Mouse (Mus musculus) CH12.LX (cell line): ENCODE data around the gene Atrnl1. TPM values are rescaled to one million over a fixed set of nuclear protein-coding genes. Genes with fewer than 3 reads are reported as not detected.

Source experiments
- DNase-seq: peaks from one replicate; pipeline ENCODE4 v3.0.0-alpha.2; 2013; ENCODE audit errors: extremely low read depth
- H3K27ac ChIP-seq: 2 replicates; pipeline ENCODE4 v1.5.1; 2012; ENCODE audit warnings: low read depth, mild to moderate bottlenecking, control low read depth, moderate library complexity; ENCODE audit not compliant: insufficient read depth
- H3K27me3 ChIP-seq: replicated peaks from 2 replicates; pipeline ENCODE3; 2012; ENCODE audit warnings: inconsistent platforms
- H3K36me3 ChIP-seq, 2 experiments: replicated peaks in 1 of 2; 2 replicates each; pipeline versions ENCODE3 to v1.6.1; 2012; ENCODE audit warnings: inconsistent platforms in 1 of 2, low read length in 1 of 2, mild to moderate bottlenecking in 1 of 2, mixed read lengths in 1 of 2, moderate library complexity in 1 of 2; ENCODE audit not compliant: control insufficient read depth in 1 of 2, insufficient read depth in 1 of 2
- H3K4me1 ChIP-seq, 2 experiments: 2 replicates each; pipeline ENCODE4 v1.6.1; 2012; ENCODE audit warnings: inconsistent platforms in 1 of 2, moderate library complexity in 1 of 2; ENCODE audit not compliant: insufficient read depth in 2 of 2, control insufficient read depth in 1 of 2
- H3K4me2 ChIP-seq: 2 replicates; pipeline ENCODE4 v1.6.1; 2012; ENCODE audit warnings: low read depth, mild to moderate bottlenecking, control low read depth; ENCODE audit not compliant: poor library complexity, insufficient read depth, severe bottlenecking
- H3K4me3 ChIP-seq, 3 experiments: fragments of 150-350 bp in 1 of 3; sonication (generic) in 1 of 3; replicated peaks in 1 of 3; 2 replicates each; pipeline versions ENCODE3 to v1.5.1; 2011 to 2012; ENCODE audit warnings: low read depth in 2 of 3, low read length in 2 of 3, mild to moderate bottlenecking in 2 of 3, moderate library complexity in 2 of 3, control low read depth in 1 of 3, improper control_type of control experiment in 1 of 3, inconsistent platforms in 1 of 3, mixed read lengths in 1 of 3; ENCODE audit not compliant: poor library complexity in 1 of 3
- H3K79me2 ChIP-seq: replicated peaks from 2 replicates; pipeline ENCODE4 v1.6.1; 2012; ENCODE audit warnings: mild to moderate bottlenecking, moderate library complexity; ENCODE audit not compliant: control insufficient read depth, poor library complexity, insufficient read depth, severe bottlenecking; ENCODE audit errors: extremely low read depth
- H3K9ac ChIP-seq: 2 replicates; pipeline ENCODE4 v1.6.1; 2012; ENCODE audit warnings: low read depth, mild to moderate bottlenecking, control low read depth, moderate library complexity; ENCODE audit not compliant: insufficient read depth
- H3K9me3 ChIP-seq: replicated peaks from 2 replicates; pipeline ENCODE3; 2012; ENCODE audit warnings: low read length, inconsistent platforms, mixed read lengths
- BHLHE40 ChIP-seq: IDR thresholded peaks from 2 replicates; pipeline ENCODE4 v1.6.1; 2011; ENCODE audit warnings: mild to moderate bottlenecking, low read depth, low read length, improper control_type of control experiment
- CHD1 ChIP-seq: IDR thresholded peaks from 2 replicates; pipeline ENCODE4 v1.6.1; 2012; ENCODE audit warnings: low read depth, low read length, improper control_type of control experiment, inconsistent platforms
- CTCF ChIP-seq, 2 experiments: IDR thresholded peaks in 1 of 2; conservative IDR thresholded peaks in 1 of 2; 2 replicates each; pipeline ENCODE4 v1.5.1; 2011 to 2012; ENCODE audit warnings: low read depth in 2 of 2, low read length in 2 of 2, improper control_type of control experiment in 1 of 2, inconsistent platforms in 1 of 2, mild to moderate bottlenecking in 1 of 2, moderate library complexity in 1 of 2
- HCFC1 ChIP-seq: IDR thresholded peaks from 2 replicates; pipeline ENCODE4 v1.6.1; 2012; ENCODE audit warnings: low read depth, mild to moderate bottlenecking, inconsistent platforms, low read length, improper control_type of control experiment
- IRF4 ChIP-seq: IDR thresholded peaks from 2 replicates; pipeline ENCODE4 v1.6.1; 2014; ENCODE audit warnings: low read depth, mild to moderate bottlenecking, inconsistent platforms, low read length, improper control_type of control experiment
- JUN ChIP-seq: IDR thresholded peaks from 2 replicates; pipeline ENCODE4 v1.6.1; 2011; ENCODE audit warnings: low read depth, mild to moderate bottlenecking, low read length, improper control_type of control experiment, moderate library complexity; ENCODE audit not compliant: insufficient read depth
- MAFK ChIP-seq: IDR thresholded peaks from 2 replicates; pipeline ENCODE4 v1.6.1; 2011; ENCODE audit warnings: low read length, improper control_type of control experiment; ENCODE audit not compliant: insufficient replicate concordance
- MAX ChIP-seq: IDR thresholded peaks from 2 replicates; pipeline ENCODE4 v1.6.1; 2011; ENCODE audit warnings: low read length, improper control_type of control experiment
- MAZ ChIP-seq: IDR thresholded peaks from 2 replicates; pipeline ENCODE4 v1.6.1; 2012; ENCODE audit warnings: low read depth, mild to moderate bottlenecking, inconsistent platforms, low read length, improper control_type of control experiment, moderate library complexity
- MEF2A ChIP-seq: IDR thresholded peaks from 2 replicates; pipeline ENCODE4 v1.6.1; 2014; ENCODE audit warnings: low read depth, mild to moderate bottlenecking, inconsistent platforms, low read length, improper control_type of control experiment, borderline replicate concordance
- NELFE ChIP-seq: IDR thresholded peaks from 2 replicates; pipeline ENCODE4 v1.6.1; 2011; ENCODE audit warnings: low read depth, low read length, improper control_type of control experiment
- NRF1 ChIP-seq: IDR thresholded peaks from 2 replicates; pipeline ENCODE4 v1.6.1; 2014; ENCODE audit warnings: low read depth, mild to moderate bottlenecking, inconsistent platforms, low read length, improper control_type of control experiment, moderate library complexity
- PAX5 ChIP-seq: IDR thresholded peaks from 2 replicates; pipeline ENCODE4 v1.6.1; 2012; ENCODE audit warnings: low read length, inconsistent platforms, mixed read lengths
- POLR2A ChIP-seq: IDR thresholded peaks from 2 replicates; pipeline ENCODE4 v1.6.1; 2011; ENCODE audit warnings: low read depth, mild to moderate bottlenecking, improper control_type of control experiment, low read length
- POLR2AphosphoS2 ChIP-seq: IDR thresholded peaks from 2 replicates; pipeline ENCODE4 v1.6.1; 2011; ENCODE audit warnings: low read depth, low read length, improper control_type of control experiment
- TCF12 ChIP-seq: IDR thresholded peaks from 2 replicates; pipeline ENCODE4 v1.6.1; 2014; ENCODE audit warnings: low read depth, mild to moderate bottlenecking, inconsistent platforms, low read length, improper control_type of control experiment
- UBTF ChIP-seq: IDR thresholded peaks from 2 replicates; pipeline ENCODE4 v1.6.1; 2012; ENCODE audit warnings: low read depth, mild to moderate bottlenecking, inconsistent platforms, low read length, improper control_type of control experiment, moderate library complexity
- USF2 ChIP-seq: conservative IDR thresholded peaks from 2 replicates; pipeline ENCODE4 v1.6.1; 2011; ENCODE audit warnings: low read depth, low read length, improper control_type of control experiment
- ZC3H11A ChIP-seq: IDR thresholded peaks from 2 replicates; pipeline ENCODE4 v1.6.1; 2012; ENCODE audit warnings: low read depth, mild to moderate bottlenecking, inconsistent platforms, low read length, improper control_type of control experiment
- ZKSCAN1 ChIP-seq: IDR thresholded peaks from 2 replicates; pipeline ENCODE4 v1.6.1; 2012; ENCODE audit warnings: low read depth, inconsistent platforms, low read length, improper control_type of control experiment, borderline replicate concordance
- ZNF384 ChIP-seq: IDR thresholded peaks from 2 replicates; pipeline ENCODE4 v1.6.1; 2012; ENCODE audit warnings: low read depth, low read length, improper control_type of control experiment, inconsistent platforms
- dilution Hi-C: fragments of 300-500 bp; cut with MboI; formaldehyde crosslinking; loops from 2 replicates; pipeline ENCODE4 v1.14.3; 2020; ENCODE audit warnings: low sequenced_read_pairs; ENCODE audit not compliant: extremely low pct_unique_long_range_greater_than_20kb, extremely low pct_ligation_motif_present
- in situ Hi-C: fragments of 300-500 bp; cut with MboI; formaldehyde crosslinking; loops from 3 replicates; pipeline ENCODE4 v1.14.3; 2019; ENCODE audit warnings: low sequenced_read_pairs, low pct_ligation_motif_present, low pct_unique_long_range_greater_than_20kb, mixed read lengths
- polyA plus RNA-seq: library from polyadenylated mRNA; unstranded; fragments of >175 nt; gene quantifications from 2 replicates; pipeline ENCODE4 v1.2.1, GENCODE M21; 2012; ENCODE audit warnings: low read depth; ENCODE audit not compliant: insufficient read length
- total RNA-seq, 2 experiments: library from RNA; depleted of rRNA; stranded (reverse); fragments of 300-350 nt in 1 of 2; fragments of >200 nt in 1 of 2; gene quantifications; 2 replicates each; pipeline ENCODE4 v1.2.3; 2012 to 2014

Gene Atrnl1
- total and polyA plus RNA-seq, 3 experiments = 1.9 TPM

DNA sequence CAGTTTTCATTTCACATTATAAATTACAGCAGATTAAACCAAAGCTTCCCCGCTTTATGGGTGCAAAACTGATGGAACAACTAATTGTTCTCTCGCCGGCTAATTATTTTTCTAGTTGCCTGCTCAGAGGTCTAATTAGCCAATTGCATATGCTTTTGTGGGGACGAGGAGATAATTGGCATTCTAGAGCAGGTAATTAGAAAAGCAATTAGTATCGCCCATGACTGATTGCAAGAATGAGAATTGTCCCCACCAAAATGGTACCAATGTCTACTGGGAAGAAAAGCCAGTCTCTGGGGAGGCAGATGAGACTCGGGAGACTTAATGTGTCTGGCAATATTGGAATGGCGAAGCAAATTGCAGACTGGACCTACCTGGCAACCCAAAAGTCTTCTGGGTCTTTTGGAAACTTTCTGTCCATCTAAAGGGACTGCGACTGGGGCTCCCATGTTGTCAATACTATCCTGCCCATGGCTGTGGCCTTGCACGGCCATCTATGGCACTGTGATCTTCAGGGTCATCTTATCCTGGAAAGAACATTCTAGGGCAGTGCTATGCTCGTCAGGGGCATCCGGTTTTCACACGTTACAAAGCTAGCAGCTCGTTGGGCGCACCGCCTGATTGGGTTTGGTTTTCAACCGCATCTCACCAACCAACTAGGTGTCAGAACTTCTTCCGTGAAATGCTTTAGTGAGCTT lies 377.0 kb downstream of the Atrnl1 start:
- Histone ChIP-seq H3K9ac (no peak overlapping the region), H3K4me2 (no peak overlapping the region), H3K27me3 (no peaks in the 10 kb centered on the region), H3K79me2 (no peaks in the 10 kb centered on the region), H3K4me3 (no peak overlapping the region), H3K36me3 (no peaks in the 10 kb centered on the region), H3K4me1 (no peaks in the 10 kb centered on the region), H3K27ac (no peak overlapping the region), H3K9me3 (no peaks in the 10 kb centered on the region)
- TF ChIP-seq UBTF (no peak), POLR2A (no peak), JUN (no peak), ZKSCAN1 (no peak)
- in situ Hi-C loops = no loop called here
- dilution Hi-C loops = no loop called here
- DNase-seq = no peak

DNA sequence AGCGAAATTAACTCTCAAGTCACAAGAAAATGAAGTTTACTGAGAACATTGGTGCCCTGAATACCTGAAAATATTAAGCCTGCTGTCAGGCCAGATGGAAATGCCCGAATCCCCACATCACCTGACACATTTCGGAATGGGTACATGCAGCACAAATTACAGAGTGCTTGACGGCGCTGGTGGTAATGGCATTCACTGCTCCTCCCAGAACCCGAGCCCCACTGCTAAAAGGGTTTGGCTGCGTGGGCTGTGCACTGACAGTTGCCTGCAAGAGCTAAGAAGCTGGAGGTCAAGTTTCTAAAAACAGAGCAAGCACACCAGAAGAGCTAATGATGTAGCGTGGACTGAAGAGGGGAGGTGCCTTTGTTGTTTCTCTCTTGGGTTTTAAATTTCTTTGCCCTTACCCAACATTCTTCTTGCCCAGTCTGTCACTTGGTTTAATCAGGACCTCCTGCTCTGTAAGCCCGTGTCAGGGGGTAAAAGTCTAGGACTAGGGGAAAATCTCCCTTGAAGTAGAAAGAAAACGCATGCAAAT lies 377.8 kb downstream of the Atrnl1 start:
- Histone ChIP-seq H3K9me3 (no peaks in the 10 kb centered on the region), H3K79me2 (no peaks in the 10 kb centered on the region), H3K27ac (no peak overlapping the region), H3K4me3 (no peak overlapping the region), H3K4me1 (no peaks in the 10 kb centered on the region), H3K9ac (no peak overlapping the region), H3K36me3 (no peaks in the 10 kb centered on the region), H3K27me3 (no peaks in the 10 kb centered on the region), H3K4me2 (no peak overlapping the region)
- DNase-seq = no peak
- in situ Hi-C loops = no loop called here
- TF ChIP-seq PAX5 (no peak), ZC3H11A (no peak), TCF12 (no peak), IRF4 (no peak), UBTF (no peak), HCFC1 (no peak), CTCF (conservative IDR thresholded peaks at IDR 0.05 in 1 of 2, IDR thresholded peaks at IDR 0.05 in 1 of 2; ENCODE audit: low read depth in 2 of 2, low read length in 2 of 2) (no peak), BHLHE40 (no peak), CHD1 (no peak), NRF1 (no peak), POLR2AphosphoS2 (no peak), POLR2A (no peak), NELFE (no peak), MAFK (no peak), MAZ (no peak), MAX (no peak), USF2 (no peak), ZNF384 (no peak), MEF2A (no peak)
- dilution Hi-C loops = no loop called here
